Comparison of ENCODE assay signal across 9 mouse cellular contexts in the genomic region with DNA sequence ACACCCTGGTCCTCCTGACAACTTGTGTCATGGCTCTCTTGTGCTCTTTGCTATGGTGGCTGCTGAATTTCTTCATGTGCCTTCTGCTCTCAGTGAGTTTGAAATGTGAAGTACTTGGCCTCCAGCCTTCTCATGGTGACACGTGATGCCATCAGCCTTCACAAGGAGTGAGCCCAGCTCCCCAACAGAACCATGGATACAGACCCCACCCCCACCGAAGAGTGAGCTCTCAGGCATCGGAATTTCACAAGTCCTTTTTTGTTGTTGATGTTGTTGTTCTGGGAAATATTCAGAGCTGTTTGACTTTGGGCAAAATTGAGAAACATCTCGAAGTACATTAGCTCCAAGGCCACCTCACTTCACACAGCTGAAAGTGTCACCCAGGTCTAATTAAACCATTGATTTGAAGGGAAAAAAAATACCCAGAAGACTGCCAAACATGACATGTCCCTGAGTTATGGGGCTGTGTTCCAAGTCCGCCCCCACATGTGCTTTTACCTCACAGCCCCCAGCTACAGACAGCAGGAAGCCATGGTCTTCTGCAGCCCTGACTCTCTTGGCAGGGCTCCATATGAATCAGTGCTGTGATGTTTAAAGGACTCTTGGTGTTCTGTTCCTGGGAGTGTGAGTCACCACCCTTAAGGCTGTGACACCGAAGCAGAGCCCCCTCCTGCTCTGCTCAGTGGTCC.
DNase-seq lines count a peak whose midpoint lies in the region; ATAC-seq and TF ChIP-seq lines count a peak whose summit lies in the region.
"Had no signal": no experiment of that assay in that cellular context is flagged by ENCODE, and none has a peak within 500 bp of the region (broad histone marks: within the 10 kb centered on the region; RNA-seq: fewer than 3 reads in every experiment).

No protein-coding gene starts in this region.

- no peak overlapping the region for H3K4me3 ChIP-seq in midbrain, postnatal 0 days (ENCODE audit: low read depth, low read length)
- no peak overlapping the region for H3K4me3 ChIP-seq in midbrain, embryonic 14.5 days (replicated peaks; ENCODE audit: low read depth, low read length)
- no peak overlapping the region for H3K4me3 ChIP-seq in heart, embryonic 14.5 days (ENCODE audit: control insufficient read depth in 1 of 2, insufficient read depth in 1 of 2, low read depth in 1 of 2, low read length in 2 of 2)
- H3K4me3 ChIP-seq in stomach, embryonic 16.5 days (replicated peaks; ENCODE audit: low read length), result no peak overlapping the region
- no peak overlapping the region for H3K4me3 ChIP-seq in forebrain, embryonic 16.5 days (replicated peaks; ENCODE audit: low read length)

- no peaks in the 10 kb centered on the region for H3K36me3 ChIP-seq in midbrain, postnatal 0 days (ENCODE audit: insufficient read depth, low read length)
- H3K36me3 ChIP-seq in midbrain, embryonic 14.5 days (ENCODE audit: control insufficient read depth, insufficient read depth, low read length), result no peaks in the 10 kb centered on the region
- H3K36me3 ChIP-seq in heart, embryonic 14.5 days (ENCODE audit: control insufficient read depth, insufficient read depth, low read length), result no peaks in the 10 kb centered on the region
- no peaks in the 10 kb centered on the region for H3K36me3 ChIP-seq in stomach, embryonic 16.5 days (ENCODE audit: control insufficient read depth, insufficient read depth, low read length)
- no peaks in the 10 kb centered on the region for H3K36me3 ChIP-seq in forebrain, embryonic 16.5 days (ENCODE audit: control insufficient read depth, insufficient read depth)

- H3K9me3 ChIP-seq in midbrain, postnatal 0 days (ENCODE audit: low read length), result no peaks in the 10 kb centered on the region
- no peaks in the 10 kb centered on the region for H3K9me3 ChIP-seq in midbrain, embryonic 14.5 days (ENCODE audit: control insufficient read depth, low read length)
- no peaks in the 10 kb centered on the region for H3K9me3 ChIP-seq in heart, embryonic 14.5 days (ENCODE audit: control insufficient read depth, low read length)
- H3K9me3 ChIP-seq in stomach, embryonic 16.5 days (replicated peaks; ENCODE audit: control insufficient read depth, low read length), result no peaks in the 10 kb centered on the region
- no peaks in the 10 kb centered on the region for H3K9me3 ChIP-seq in forebrain, embryonic 16.5 days (ENCODE audit: control insufficient read depth, low read length)

- no peak overlapping the region for H3K27ac ChIP-seq in midbrain, postnatal 0 days (ENCODE audit: low read depth, low read length)
- H3K27ac ChIP-seq in midbrain, embryonic 14.5 days (replicated peaks; ENCODE audit: low read depth, low read length), result no peak overlapping the region
- H3K27ac ChIP-seq in heart, embryonic 14.5 days (replicated peaks in 1 of 2; ENCODE audit: control insufficient read depth in 1 of 2, insufficient read depth in 1 of 2, low read depth in 2 of 2, low read length in 2 of 2), result peak overlapping the region in 1 of 2 experiments; percentile 34; a peak in 2 of 4 replicates
- no peak overlapping the region for H3K27ac ChIP-seq in stomach, embryonic 16.5 days (ENCODE audit: low read length)
- no peak overlapping the region for H3K27ac ChIP-seq in forebrain, embryonic 16.5 days (ENCODE audit: low read length)

- H3K9ac ChIP-seq in midbrain, postnatal 0 days (replicated peaks; ENCODE audit: low read length, poor library complexity, severe bottlenecking), result no peak overlapping the region
- no peak overlapping the region for H3K9ac ChIP-seq in midbrain, embryonic 14.5 days (replicated peaks; ENCODE audit: low read length)
- no peak overlapping the region for H3K9ac ChIP-seq in heart, embryonic 14.5 days (ENCODE audit: low read length)
- H3K9ac ChIP-seq in stomach, embryonic 16.5 days (ENCODE audit: low read length), result no peak overlapping the region
- no peak overlapping the region for H3K9ac ChIP-seq in forebrain, embryonic 16.5 days (replicated peaks; ENCODE audit: low read depth, low read length)

- no peak overlapping the region for H3K4me2 ChIP-seq in midbrain, postnatal 0 days (ENCODE audit: low read depth, low read length, poor library complexity, severe bottlenecking)
- no peak overlapping the region for H3K4me2 ChIP-seq in midbrain, embryonic 14.5 days (ENCODE audit: low read length)
- no peak overlapping the region for H3K4me2 ChIP-seq in heart, embryonic 14.5 days (ENCODE audit: low read length)
- no peak overlapping the region for H3K4me2 ChIP-seq in stomach, embryonic 16.5 days (ENCODE audit: low read depth, low read length)
- H3K4me2 ChIP-seq in forebrain, embryonic 16.5 days (ENCODE audit: low read length), result no peak overlapping the region

- H3K27me3 ChIP-seq in midbrain, postnatal 0 days (ENCODE audit: insufficient read depth, low read length), result no peaks in the 10 kb centered on the region
- no peaks in the 10 kb centered on the region for H3K27me3 ChIP-seq in midbrain, embryonic 14.5 days (ENCODE audit: control insufficient read depth, insufficient read depth, low read length)
- H3K27me3 ChIP-seq in heart, embryonic 14.5 days (ENCODE audit: control insufficient read depth, insufficient read depth, low read length), result no peaks in the 10 kb centered on the region
- H3K27me3 ChIP-seq in stomach, embryonic 16.5 days (ENCODE audit: control insufficient read depth, insufficient read depth, low read length), result no peaks in the 10 kb centered on the region
- no peaks in the 10 kb centered on the region for H3K27me3 ChIP-seq in forebrain, embryonic 16.5 days (replicated peaks; ENCODE audit: control insufficient read depth, insufficient read depth, low read length)

- H3K4me1 ChIP-seq in midbrain, postnatal 0 days (ENCODE audit: insufficient read depth, low read length), result peaks cover 3% of the 10 kb centered on the region; the same call in 1 of the 2 replicates
- H3K4me1 ChIP-seq in midbrain, embryonic 14.5 days (ENCODE audit: control insufficient read depth, insufficient read depth, low read length), result no peaks in the 10 kb centered on the region
- H3K4me1 ChIP-seq in heart, embryonic 14.5 days (ENCODE audit: control insufficient read depth in 2 of 2, insufficient read depth in 2 of 2, low read length in 2 of 2), result peaks cover 14 to 22% of the 10 kb centered on the region in 2 experiments
- H3K4me1 ChIP-seq in stomach, embryonic 16.5 days (ENCODE audit: control insufficient read depth, insufficient read depth, low read length), result no peaks in the 10 kb centered on the region
- H3K4me1 ChIP-seq in forebrain, embryonic 16.5 days (replicated peaks; ENCODE audit: control insufficient read depth, insufficient read depth, low read length), result peaks cover 8% of the 10 kb centered on the region; the same call in 1 of the 2 replicates

- WGBS in midbrain, postnatal 0 days, result 77% methylated on average over 6 of the region's 6 CpGs
- 82% methylated on average over 6 of the region's 6 CpGs for WGBS in midbrain, embryonic 14.5 days
- WGBS in heart, embryonic 14.5 days, result 31% methylated on average over 6 of the region's 6 CpGs
- 60% methylated on average over 6 of the region's 6 CpGs for WGBS in stomach, embryonic 16.5 days
- WGBS in forebrain, embryonic 16.5 days, result 77% methylated on average over 6 of the region's 6 CpGs

- intact Hi-C loops in left cerebral cortex, postnatal 14 days (cut with DNase I), result no loop called here

- TF ChIP-seq CTCF in midbrain, postnatal 0 days (IDR thresholded peaks at IDR 0.05), result no peak

- peak; percentile 31 for DNase-seq in midbrain, postnatal 0 days (ENCODE audit: low spot score)
- no peak for DNase-seq in midbrain, embryonic 14.5 days
- peak; percentile 62 to 88 for DNase-seq in left cerebral cortex, postnatal 14 days (ENCODE audit: low spot score in 2 of 2)
- DNase-seq in kidney, adult 8-10 months, result no peak
- DNase-seq: cerebellum, adult 18-20 months had no signal

- no peak for ATAC-seq in midbrain, postnatal 0 days (ENCODE audit: low FRiP score)
- no peak for ATAC-seq in midbrain, embryonic 14.5 days (ENCODE audit: low FRiP score, low TSS enrichment)
- peak; percentile 74 for ATAC-seq in heart, embryonic 14.5 days (ENCODE audit: insufficient number of reproducible peaks, insufficient read depth, low FRiP score, low read depth)
- peak; percentile 49 for ATAC-seq in stomach, embryonic 16.5 days (ENCODE audit: insufficient read depth, low FRiP score)
- no peak for ATAC-seq in activated CD4-positive, CD25-positive, alpha-beta regulatory T cell, adult 4 months
- ATAC-seq in forebrain, embryonic 16.5 days, result no peak

Comparison
In these comparisons a context has a peak if more than half of its experiments do, and no peak if none do; other contexts are left out.
1. DNase-seq: peak in midbrain, postnatal 0 days (single experiment) and left cerebral cortex, postnatal 14 days (2 of 2); none in midbrain, embryonic 14.5 days (single experiment) and kidney, adult 8-10 months (0 of 2).
2. ATAC-seq: peak in heart, embryonic 14.5 days (single experiment) and stomach, embryonic 16.5 days (single experiment); none in midbrain, postnatal 0 days (single experiment), midbrain, embryonic 14.5 days (single experiment), activated CD4-positive, CD25-positive, alpha-beta regulatory T cell, adult 4 months (single experiment) and forebrain, embryonic 16.5 days (single experiment).